Mouse (Mus musculus): ENCODE measurements at regions not wholly inside any gene's neighbourhood (a gene's known extent, or its start where the extent isn't known, plus 50 kb on each side); places are given as distances from the start of the nearest gene placed in this dataset.

DNA sequence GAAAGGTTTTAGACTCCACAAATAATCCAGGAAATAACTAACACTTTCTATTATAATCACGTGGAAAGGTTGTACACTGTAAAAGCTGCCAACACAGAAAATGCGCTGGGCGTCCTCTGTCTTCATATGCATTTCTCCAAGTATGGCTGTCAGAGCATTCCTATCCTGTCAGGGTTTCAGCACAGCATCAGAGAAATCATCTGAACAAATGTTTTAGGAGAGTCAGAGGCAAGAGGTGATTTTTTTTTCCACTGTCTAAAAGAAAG lies 62.5 kb upstream of the Adamts3 start:
- TF ChIP-seq CTCF (IDR thresholded peaks at IDR 0.05; ENCODE audit: borderline replicate concordance, insufficient read depth, low read length), result no peak
- TF ChIP-seq POLR2A (IDR thresholded peaks at IDR 0.05; ENCODE audit: low read depth, low read length), result no peak
- no peak overlapping the region for H3K4me3 ChIP-seq (ENCODE audit: insufficient read depth, low read length)
- no peaks in the 10 kb centered on the region for H3K4me1 ChIP-seq (ENCODE audit: control insufficient read depth, insufficient read depth, low read length)
- no peak overlapping the region for H3K27ac ChIP-seq (ENCODE audit: insufficient read depth, low read length)

DNA sequence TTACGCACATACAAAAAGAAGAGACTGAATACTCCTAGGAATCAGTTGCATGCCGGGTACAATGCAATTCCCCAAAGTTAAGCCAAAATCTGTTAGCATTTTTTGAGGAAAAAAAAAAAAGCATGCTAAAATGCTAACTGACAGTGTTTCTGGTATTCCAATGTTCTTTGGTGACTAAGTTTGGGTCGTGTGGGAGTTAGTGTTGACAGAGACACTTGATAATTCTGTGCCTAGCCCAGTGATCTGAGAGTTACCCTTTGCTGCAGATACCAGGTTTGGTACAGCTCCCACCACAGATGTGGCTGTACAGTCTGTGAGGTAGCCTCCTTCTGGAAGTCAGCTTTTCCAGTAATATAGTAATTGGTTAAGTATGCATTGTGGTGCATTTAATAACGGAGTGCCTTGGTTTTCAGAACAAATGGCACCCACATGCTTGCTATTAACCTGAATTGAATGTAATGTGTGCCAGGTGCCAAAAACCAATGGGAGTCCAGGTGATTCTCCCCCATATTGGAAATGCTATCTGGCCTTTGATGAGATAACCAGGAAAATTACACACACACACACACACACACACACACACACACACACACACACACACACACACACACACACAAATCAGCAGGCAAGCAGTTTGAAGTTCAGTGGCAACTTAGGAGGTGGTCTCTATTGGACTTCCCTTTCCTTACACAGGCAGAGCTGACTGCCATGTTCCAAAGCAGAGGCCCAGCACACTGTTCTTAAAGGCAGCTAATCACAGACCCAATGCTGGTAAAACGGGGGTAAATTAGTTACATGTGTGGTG lies 61.9 kb upstream of the Adamts3 start:
- H3K27ac ChIP-seq (ENCODE audit: insufficient read depth, low read length), result no peak overlapping the region

DNA sequence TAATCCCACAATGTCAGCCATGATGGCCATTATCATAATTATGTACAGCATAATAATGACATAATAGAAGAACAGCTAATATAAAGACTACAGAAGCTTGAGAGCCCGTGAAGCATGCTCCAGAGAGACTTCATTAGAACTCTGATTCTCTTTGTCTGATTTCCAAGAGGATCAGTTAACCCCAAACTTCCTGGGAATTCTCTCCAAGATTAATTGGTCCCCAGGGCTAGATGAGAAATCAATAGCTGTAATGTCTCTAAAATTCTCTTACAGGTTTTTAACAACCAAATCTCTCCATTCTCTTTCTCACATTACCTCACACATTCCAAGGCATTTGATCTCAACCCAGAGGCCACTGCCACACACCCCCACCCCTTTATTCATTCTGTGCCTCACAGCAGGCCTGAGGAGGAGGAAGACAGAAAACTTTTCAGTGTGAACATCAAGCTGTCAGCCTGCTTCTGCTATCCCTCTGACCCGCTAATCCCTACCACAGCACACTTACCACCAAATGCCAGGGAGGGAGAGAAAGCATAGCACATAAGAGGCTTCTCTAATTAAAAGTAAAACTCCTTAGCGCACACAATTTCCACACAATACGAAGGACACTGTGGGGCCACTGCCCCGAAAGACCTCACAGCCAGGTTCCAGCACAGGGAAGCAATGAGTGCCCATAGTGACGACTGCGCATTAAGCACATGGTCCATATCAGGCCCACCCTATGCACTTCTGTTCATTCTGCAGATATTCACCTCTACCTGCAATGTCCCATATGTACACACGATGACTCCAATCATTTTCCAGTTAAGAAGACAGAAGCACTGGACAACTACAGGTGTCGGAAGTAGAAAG lies 60.4 kb upstream of the Adamts3 start:
- no peak overlapping the region for H3K4me3 ChIP-seq (ENCODE audit: insufficient read depth, low read length)
- no peak overlapping the region for H3K27ac ChIP-seq (ENCODE audit: insufficient read depth, low read length)
- no peaks in the 10 kb centered on the region for H3K4me1 ChIP-seq (ENCODE audit: control insufficient read depth, insufficient read depth, low read length)
- TF ChIP-seq CTCF (IDR thresholded peaks at IDR 0.05; ENCODE audit: borderline replicate concordance, insufficient read depth, low read length) (no peak), POLR2A (IDR thresholded peaks at IDR 0.05; ENCODE audit: low read depth, low read length) (no peak)

More for the DNA sequence above, 61.9 kb upstream of the Adamts3 start:
- TF ChIP-seq CTCF (IDR thresholded peaks at IDR 0.05; ENCODE audit: borderline replicate concordance, insufficient read depth, low read length) (no peak), POLR2A (IDR thresholded peaks at IDR 0.05; ENCODE audit: low read depth, low read length) (no peak)
- no peaks in the 10 kb centered on the region for H3K4me1 ChIP-seq (ENCODE audit: control insufficient read depth, insufficient read depth, low read length)
- no peak overlapping the region for H3K4me3 ChIP-seq (ENCODE audit: insufficient read depth, low read length)

DNA sequence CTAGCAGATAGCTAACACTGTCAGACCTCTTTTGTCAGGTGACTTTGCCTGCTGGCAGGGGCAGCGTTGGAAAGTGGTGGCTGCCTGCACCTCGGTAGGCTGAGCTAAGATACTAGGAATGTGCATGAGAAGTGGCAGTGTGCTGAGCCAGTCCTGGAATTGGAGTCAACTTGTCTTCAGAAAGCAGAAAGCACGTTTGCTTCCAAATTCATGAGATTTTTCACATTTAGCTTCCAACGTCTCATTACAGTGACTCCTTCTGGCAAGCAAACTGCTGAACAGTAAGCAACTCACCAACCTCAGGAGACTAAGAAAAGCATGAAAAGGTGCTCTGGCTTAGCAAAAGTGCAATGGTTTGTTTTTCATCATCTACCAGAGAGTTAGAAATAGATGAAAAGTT lies 59.1 kb upstream of the Adamts3 start:
- H3K4me3 ChIP-seq (ENCODE audit: insufficient read depth, low read length), result no peak overlapping the region
- TF ChIP-seq CTCF (IDR thresholded peaks at IDR 0.05; ENCODE audit: borderline replicate concordance, insufficient read depth, low read length), result no peak
- TF ChIP-seq POLR2A (IDR thresholded peaks at IDR 0.05; ENCODE audit: low read depth, low read length), result no peak
- no peaks in the 10 kb centered on the region for H3K4me1 ChIP-seq (ENCODE audit: control insufficient read depth, insufficient read depth, low read length)
- no peak overlapping the region for H3K27ac ChIP-seq (ENCODE audit: insufficient read depth, low read length)

DNA sequence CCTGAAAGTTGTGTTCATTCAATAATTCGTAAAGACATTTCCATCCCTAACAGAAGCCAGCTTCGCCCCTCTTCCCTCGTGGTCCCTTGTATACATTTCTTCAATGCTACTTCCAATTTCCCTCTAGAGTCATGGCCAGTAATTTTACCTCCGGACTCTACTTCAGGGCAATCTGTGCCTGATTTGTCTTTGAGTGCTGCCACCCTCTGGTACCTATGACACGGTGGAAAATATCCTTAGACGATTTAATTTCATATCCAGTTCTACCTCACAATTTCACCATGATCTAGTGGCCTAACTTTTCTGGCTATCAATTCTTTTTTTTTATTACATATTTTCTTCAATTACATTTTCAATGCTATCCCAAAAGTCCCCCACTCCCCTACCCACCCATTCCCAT lies 49.9 kb upstream of the Adamts3 start:
- no peak overlapping the region for H3K4me3 ChIP-seq (ENCODE audit: insufficient read depth, low read length)
- no peaks in the 10 kb centered on the region for H3K4me1 ChIP-seq (ENCODE audit: control insufficient read depth, insufficient read depth, low read length)
- TF ChIP-seq POLR2A (IDR thresholded peaks at IDR 0.05; ENCODE audit: low read depth, low read length), result no peak
- TF ChIP-seq CTCF (IDR thresholded peaks at IDR 0.05; ENCODE audit: borderline replicate concordance, insufficient read depth, low read length), result no peak

More for the DNA sequence above, 49.9 kb upstream of the Adamts3 start:
- H3K27ac ChIP-seq (ENCODE audit: insufficient read depth, low read length), result no peak overlapping the region

Data from embryonic fibroblast, embryonic 13.5 days (primary cell).